Mouse (Mus musculus) bone marrow, adult 2 months (tissue): ENCODE data around the gene Igsf9b.

ENCODE experiments used
- CTCF ChIP-seq: fragments of 200-500 bp; IDR thresholded peaks from 2 replicates; pipeline ENCODE4 v1.5.1; 2011; ENCODE audit warnings: low read length, control low read depth; ENCODE audit not compliant: control insufficient read depth, insufficient read depth
- POLR2A ChIP-seq: fragments of 200-500 bp; IDR thresholded peaks from 2 replicates; pipeline ENCODE4 v1.6.1; 2011; ENCODE audit warnings: low read depth, mild to moderate bottlenecking, control low read depth, low read length, borderline replicate concordance; ENCODE audit not compliant: control insufficient read depth

DNA sequence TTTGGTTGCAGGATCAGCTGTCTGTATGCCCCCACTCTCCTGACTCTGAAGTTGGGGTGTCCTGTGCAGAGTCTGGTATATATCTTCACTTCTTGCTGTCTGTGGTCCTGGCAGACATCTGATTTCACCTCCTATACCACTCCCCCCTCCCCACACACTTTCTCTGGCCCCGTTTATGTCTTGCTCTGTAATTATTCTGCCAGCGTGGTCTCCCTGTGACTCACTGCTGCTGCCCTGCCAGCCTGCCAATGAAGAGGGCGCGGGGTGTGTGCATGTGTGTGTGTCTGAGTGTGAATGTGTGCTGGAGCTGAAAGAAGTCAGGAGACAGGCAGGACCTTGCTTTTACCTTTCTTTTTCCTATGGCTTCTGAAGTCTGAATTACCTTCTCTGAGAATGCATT lies 11.0 kb downstream of the Igsf9b start:
- TF ChIP-seq CTCF (no peak), POLR2A (no peak)
